Mouse (Mus musculus): ENCODE measurements around the gene Ttbk1.

The Ttbk1 gene

DNA sequence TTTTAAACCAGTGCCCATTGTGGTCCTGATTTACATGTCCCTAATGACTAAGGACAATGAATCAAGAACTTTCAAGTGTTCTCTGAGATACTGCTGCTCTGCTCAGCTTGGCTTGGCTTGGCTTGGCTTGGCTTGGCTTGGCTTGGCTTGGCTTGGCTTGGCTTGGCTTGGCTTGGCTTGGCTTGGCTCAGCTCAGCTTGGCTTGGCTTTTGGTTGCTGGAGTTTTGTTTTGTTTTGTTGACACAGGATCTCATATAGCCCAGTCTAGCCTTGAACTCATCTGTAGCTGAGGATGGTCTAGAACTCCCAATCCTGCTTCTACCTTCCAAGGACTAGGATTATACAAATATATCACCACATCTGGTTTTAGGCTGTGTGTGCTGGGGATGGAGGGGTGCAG lies 61.0 kb downstream of the Ttbk1 start:
- DNase-seq (ENCODE audit: extremely low read depth, insufficient read length, low spot score), result no peak

DNA sequence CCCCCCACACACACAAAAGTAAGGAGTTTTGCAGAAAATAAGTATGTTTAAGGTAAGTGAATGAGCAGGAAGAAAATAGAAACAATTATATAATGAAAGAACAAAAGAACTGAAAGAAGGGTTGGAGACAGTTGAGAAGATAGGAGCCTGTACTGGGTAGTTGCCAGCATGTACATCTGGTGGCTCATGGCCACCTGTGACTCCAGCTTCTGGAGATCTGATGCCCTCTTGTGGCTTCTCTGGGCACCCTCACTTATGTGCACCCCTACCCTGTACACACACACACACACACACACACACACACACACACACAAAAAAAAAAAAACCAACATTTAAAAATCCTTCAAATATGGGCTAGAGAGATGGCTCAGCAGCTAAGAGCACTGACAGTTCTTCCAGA lies 67.8 kb downstream of the Ttbk1 start:
- DNase-seq (ENCODE audit: extremely low read depth, insufficient read length, low spot score), result no peak

DNA sequence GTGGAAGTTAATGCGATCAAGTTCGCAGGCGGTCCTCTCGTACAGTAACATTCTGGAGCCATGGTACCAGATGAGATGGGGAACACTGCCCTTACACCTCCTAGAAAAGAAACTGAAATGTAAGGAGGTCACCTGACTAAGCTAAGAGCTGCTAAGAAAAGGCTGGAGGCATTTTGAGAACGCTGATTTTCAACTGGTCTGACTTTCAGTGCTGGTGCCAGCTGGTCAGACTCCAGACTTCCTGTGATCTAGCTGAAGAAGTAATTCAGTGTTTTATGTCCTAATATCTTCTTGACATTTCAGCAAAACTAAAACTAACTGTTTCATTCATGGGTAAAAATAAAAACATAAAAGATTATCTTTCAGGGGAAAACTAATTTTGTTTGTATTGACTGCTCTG lies 68.8 kb downstream of the Ttbk1 start:
- DNase-seq (ENCODE audit: extremely low read depth, insufficient read length, low spot score), result no peak

GRCm38 (mm10) chr17:46408478-46408877 lies 79.0 kb downstream of the Ttbk1 start:
- DNase-seq (ENCODE audit: extremely low read depth, insufficient read length, low spot score), result no peak

GRCm38 (mm10) chr17:46394631-46395030 lies 92.8 kb downstream of the Ttbk1 start:
- DNase-seq (ENCODE audit: extremely low read depth, insufficient read length, low spot score), result no peak

- DNase-seq (ENCODE audit: extremely low read depth, insufficient read length, low spot score), result no peak
Measured at GRCm38 (mm10) chr17:46393012-46393411, 94.5 kb downstream of the Ttbk1 start.
